Mouse (Mus musculus) stomach, postnatal 0 days (tissue): ENCODE measurements around the gene Npm1.

Source experiments
- CTCF ChIP-seq: IDR thresholded peaks from 2 replicates; pipeline ENCODE4 v1.5.1; 2016; ENCODE audit warnings: antibody characterized with exemption, low read depth, mild to moderate bottlenecking, moderate library complexity
- EP300 ChIP-seq: optimal IDR thresholded peaks from 2 replicates; pipeline ENCODE3; 2016; ENCODE audit warnings: antibody characterized with exemption

- TF ChIP-seq CTCF, result no peak
- TF ChIP-seq EP300, result no peak
Observed at GRCm38 (mm10) chr11:33149088-33149436, 13.9 kb downstream of the Npm1 start.
